Mouse (Mus musculus): ENCODE results near the gene Fam98a.

GRCm38 (mm10) chr17:75532469-75532986, 19.2 kb downstream of the Fam98a start:
- no peak for TF ChIP-seq MAFK (IDR thresholded peaks at IDR 0.05; ENCODE audit: insufficient read depth, low read depth, low read length)
- TF ChIP-seq ZC3H11A (IDR thresholded peaks at IDR 0.05; ENCODE audit: borderline replicate concordance, low read depth, low read length) = no peak

All from ES-E14 (cell line).